In genomic region chr19:53424629-53425028, GRCm38 (mm10) we compare ENCODE assay signal across 9 mouse cellular contexts. TPM values are rescaled to one million over a fixed set of nuclear protein-coding genes. Genes with fewer than 3 reads are reported as not detected.
DNase-seq lines count a peak whose midpoint lies in the region; ATAC-seq and TF ChIP-seq lines count a peak whose summit lies in the region.
"Had no signal": no experiment of that assay in that cellular context is flagged by ENCODE, and none has a peak within 500 bp of the region (broad histone marks: within the 10 kb centered on the region; RNA-seq: fewer than 3 reads in every experiment).

No protein-coding gene starts in this region.

- TF ChIP-seq POLR2A in ES-Bruce4 (IDR thresholded peaks at IDR 0.05; ENCODE audit: insufficient read depth, low read length), result no peak
- no peak for TF ChIP-seq POLR2A in heart, adult 2 months (IDR thresholded peaks at IDR 0.05; ENCODE audit: insufficient read depth, low read depth, low read length)

- H3K4me3 ChIP-seq in ES-Bruce4 (ENCODE audit: low read depth, low read length), result peak overlapping the region; percentile 3
- H3K4me3 ChIP-seq in heart, adult 2 months, result peak overlapping the region; percentile 21; the same call in 1 of the 2 replicates
- no peak overlapping the region; the same call in 1 of the 2 replicates for H3K4me3 ChIP-seq in kidney, embryonic 16.5 days (ENCODE audit: low read length)
- H3K4me3 ChIP-seq: neural tube, embryonic 13.5 days had no signal

- TF ChIP-seq CTCF in ES-Bruce4 (IDR thresholded peaks at IDR 0.05; ENCODE audit: low read depth, low read length), result no peak
- TF ChIP-seq CTCF in heart, adult 2 months (IDR thresholded peaks at IDR 0.05), result no peak

- H3K36me3 ChIP-seq in ES-Bruce4 (ENCODE audit: control insufficient read depth, insufficient read depth, low read length, poor library complexity, severe bottlenecking), result no peaks in the 10 kb centered on the region
- H3K36me3 ChIP-seq in heart, adult 2 months (ENCODE audit: control insufficient read depth, insufficient read depth, low read length), result no peaks in the 10 kb centered on the region
- no peaks in the 10 kb centered on the region for H3K36me3 ChIP-seq in kidney, embryonic 16.5 days (ENCODE audit: insufficient read depth, low read length)
- H3K36me3 ChIP-seq: neural tube, embryonic 13.5 days had no signal

- H3K79me2 ChIP-seq in heart, adult 2 months (replicated peaks; ENCODE audit: control insufficient read depth, insufficient read depth, low read length), result no peaks in the 10 kb centered on the region

- 28% methylated on average over 18 of the region's 18 CpGs for WGBS in heart, adult 2 months
- WGBS in kidney, embryonic 16.5 days, result 22% methylated on average over 18 of the region's 18 CpGs

- H3K4me1 ChIP-seq in ES-Bruce4 (ENCODE audit: control insufficient read depth, insufficient read depth, low read length), result peaks cover 3% of the 10 kb centered on the region
- H3K4me1 ChIP-seq in heart, adult 2 months (ENCODE audit: control insufficient read depth, insufficient read depth, low read length), result peaks cover 6% of the 10 kb centered on the region
- peaks cover 44% of the 10 kb centered on the region for H3K4me1 ChIP-seq in kidney, embryonic 16.5 days (ENCODE audit: insufficient read depth, low read length)

- peak overlapping the region; percentile 2; the same call in 1 of the 2 replicates for H3K9ac ChIP-seq in ES-Bruce4 (ENCODE audit: low read depth, poor library complexity, severe bottlenecking)
- no peak overlapping the region for H3K9ac ChIP-seq in heart, adult 2 months (ENCODE audit: low read depth, low read length)
- H3K9ac ChIP-seq in kidney, embryonic 16.5 days (replicated peaks; ENCODE audit: low read length), result peak overlapping the region; percentile 39
- H3K9ac ChIP-seq: neural tube, embryonic 13.5 days had no signal

- H3K27ac ChIP-seq in ES-Bruce4 (ENCODE audit: insufficient read depth, low read length), result no peak overlapping the region
- peak overlapping the region; percentile 26 for H3K27ac ChIP-seq in heart, adult 2 months
- H3K27ac ChIP-seq in kidney, embryonic 16.5 days (ENCODE audit: low read length), result peak overlapping the region; percentile 27
- H3K27ac ChIP-seq: neural tube, embryonic 13.5 days had no signal

- DNase-seq in heart, adult 2 months, result peak; percentile 43 to 81
- DNase-seq in lung, postnatal 36 days, result peak; percentile 85
- DNase-seq in thymus, postnatal 14 days, result peak; percentile 91
- no peak for DNase-seq in right cerebral cortex, postnatal 10 days (ENCODE audit: low spot score in 2 of 2)
- no peak for DNase-seq in frontal cortex, postnatal 14 days (ENCODE audit: low spot score in 2 of 2)
- no peak for DNase-seq in layer of hippocampus, adult 8-10 months (ENCODE audit: low spot score in 2 of 2)

- intact Hi-C loops in heart, adult 2 months (cut with DNase I), result loop anchor here (5.0 kb wide), 1 partner anchor 108 kb away; no protein-coding TSS in a partner anchor

- H3K4me2 ChIP-seq in kidney, embryonic 16.5 days (replicated peaks; ENCODE audit: low read depth, low read length), result peak overlapping the region; percentile 38
- H3K4me2 ChIP-seq: neural tube, embryonic 13.5 days had no signal

- no peak for TF ChIP-seq EP300 in ES-Bruce4 (IDR thresholded peaks at IDR 0.05; ENCODE audit: insufficient read depth, low read depth, low read length)
- TF ChIP-seq EP300 in heart, adult 2 months (IDR thresholded peaks at IDR 0.05; ENCODE audit: insufficient read depth, low read depth, low read length), result no peak

- no peak for ATAC-seq in kidney, embryonic 16.5 days (ENCODE audit: low FRiP score, low TSS enrichment)

- no peaks in the 10 kb centered on the region for H3K9me3 ChIP-seq in ES-Bruce4 (replicated peaks; ENCODE audit: control insufficient read depth, insufficient read depth, low read length, poor library complexity, severe bottlenecking)
- H3K9me3 ChIP-seq in kidney, embryonic 16.5 days (ENCODE audit: low read length), result no peaks in the 10 kb centered on the region
- H3K9me3 ChIP-seq: neural tube, embryonic 13.5 days had no signal

- no peaks in the 10 kb centered on the region for H3K27me3 ChIP-seq in ES-Bruce4 (ENCODE audit: control insufficient read depth, insufficient read depth, low read length, poor library complexity, severe bottlenecking)
- H3K27me3 ChIP-seq in heart, adult 2 months (ENCODE audit: control insufficient read depth, insufficient read depth, low read length), result no peaks in the 10 kb centered on the region
- H3K27me3 ChIP-seq in kidney, embryonic 16.5 days (ENCODE audit: insufficient read depth, low read length), result no peaks in the 10 kb centered on the region

RNA-seq across cellular contexts. Expression of gene Smndc1, which starts 34.3 kb away (rescaled TPM):
- polyA plus RNA-seq in ES-Bruce4 (2011; ENCODE audit: insufficient read depth, insufficient read length, low read depth, missing spikeins), result 72.0 and 77.6 TPM in 2 replicates
- 10 to 100 TPM; 32.7 to 35.5 TPM for total RNA-seq in heart, adult 2 months (2021)
- 6.2 and 6.3 TPM in 2 replicates for polyA plus RNA-seq in heart, adult 2 months (2012; rRNA removed)
- 39.1 and 40.1 TPM in 2 replicates for polyA plus RNA-seq in kidney, embryonic 16.5 days (2015; fragmentation: Nextera tagmentation; extraction: Ambion mirVana)
- total RNA-seq in layer of hippocampus, adult 8-10 months (2022), result 10 to 100 TPM; 38.4 to 44.5 (median 40.5) TPM

RNA-seq across cellular contexts. Expression of gene Gm10197, which starts 53.1 kb away (rescaled TPM):
- polyA plus RNA-seq in ES-Bruce4 (2011; ENCODE audit: insufficient read depth, insufficient read length, low read depth, missing spikeins), result not detected in 2 replicates
- not detected for total RNA-seq in heart, adult 2 months (2021)
- polyA plus RNA-seq in heart, adult 2 months (2012; rRNA removed), result not detected in 2 replicates
- polyA plus RNA-seq in kidney, embryonic 16.5 days (2015; fragmentation: Nextera tagmentation; extraction: Ambion mirVana), result not detected in 2 replicates
- total RNA-seq in layer of hippocampus, adult 8-10 months (2022), result not detected
- polyA plus RNA-seq: neural tube, embryonic 13.5 days had no signal

Comparison
In these comparisons a context has a peak if more than half of its experiments do, and no peak if none do; other contexts are left out.
1. DNase-seq: peak in heart, adult 2 months (2 of 2), lung, postnatal 36 days (single experiment) and thymus, postnatal 14 days (single experiment); none in right cerebral cortex, postnatal 10 days (0 of 2), frontal cortex, postnatal 14 days (0 of 2) and layer of hippocampus, adult 8-10 months (0 of 2).